Mouse (Mus musculus) neural tube, embryonic 11.5 days (tissue): ENCODE results near the gene Ptges3l. TPM values are rescaled to one million over a fixed set of nuclear protein-coding genes. Genes with fewer than 3 reads are reported as not detected.
A peak's percentile ranks its signal among the peaks of the same experiment; 100 is the strongest.
"Not testable (repeated sequence)": the region's sequence is repeated elsewhere in the genome, so short reads cannot be mapped to it uniquely, and the experiment has no call there.

ENCODE experiments used
- ATAC-seq: fragments of 200-750 bp; cut with Nextera tagmentation; 2 replicates; pipeline ENCODE4 v1.8.0; 2017; ENCODE audit warnings: moderate number of reproducible peaks, mild to moderate bottlenecking, moderate TSS enrichment, moderate library complexity; ENCODE audit not compliant: insufficient read depth, low FRiP score, low TSS enrichment
- DNase-seq: peaks from one replicate; pipeline ENCODE4 v3.0.0-alpha.2; 2015; ENCODE audit warnings: low spot score
- H3K27ac ChIP-seq: fragments of 300-500 bp; sonication (generic); 2 replicates; pipeline ENCODE4 v1.5.1; 2014; ENCODE audit warnings: low read depth, mild to moderate bottlenecking, low read length
- H3K27me3 ChIP-seq: fragments of 300-500 bp; sonication (generic); 2 replicates; pipeline ENCODE4 v1.6.1; 2014; ENCODE audit warnings: mild to moderate bottlenecking, low read length, mixed read lengths; ENCODE audit not compliant: control insufficient read depth, insufficient read depth
- H3K36me3 ChIP-seq: fragments of 300-500 bp; sonication (generic); 2 replicates; pipeline ENCODE4 v1.6.1; 2014; ENCODE audit warnings: mild to moderate bottlenecking, low read length, moderate library complexity, mixed read lengths; ENCODE audit not compliant: control insufficient read depth, insufficient read depth
- H3K4me1 ChIP-seq: fragments of 300-500 bp; sonication (generic); 2 replicates; pipeline ENCODE4 v1.6.1; 2014; ENCODE audit warnings: low read length, mixed read lengths; ENCODE audit not compliant: control insufficient read depth, insufficient read depth
- H3K4me2 ChIP-seq: fragments of 300-500 bp; sonication (generic); 2 replicates; pipeline ENCODE4 v1.6.1; 2014; ENCODE audit warnings: low read depth, mild to moderate bottlenecking, moderate library complexity
- H3K4me3 ChIP-seq: fragments of 300-500 bp; sonication (generic); 2 replicates; pipeline ENCODE4 v1.5.1; 2014; ENCODE audit warnings: low read depth, low read length
- H3K9ac ChIP-seq: fragments of 300-500 bp; sonication (generic); 2 replicates; pipeline ENCODE4 v1.6.1; 2014; ENCODE audit warnings: mild to moderate bottlenecking, low read length
- H3K9me3 ChIP-seq: fragments of 300-500 bp; sonication (generic); 2 replicates; pipeline ENCODE4 v1.6.1; 2016; ENCODE audit warnings: low read length; ENCODE audit not compliant: control insufficient read depth
- WGBS: fragments of 180-500 bp; shearing (Covaris S2); extraction: QIAGEN DNeasy Blood & Tissue Kit; methylation state at CpG from one replicate; pipeline ENCODE4 v1.1.7; 2014; 5-methylcytosine and 5-hydroxymethylcytosine counted together
- polyA plus RNA-seq: library from polyadenylated mRNA; unstranded; fragments of >200 nt; fragmentation: Nextera tagmentation; extraction: Ambion mirVana; gene quantifications from 2 replicates; pipeline ENCODE4 v1.2.1, GENCODE M21; 2014

Gene Ptges3l
- polyA plus RNA-seq = 6.9 and 7.1 TPM in 2 replicates

DNA sequence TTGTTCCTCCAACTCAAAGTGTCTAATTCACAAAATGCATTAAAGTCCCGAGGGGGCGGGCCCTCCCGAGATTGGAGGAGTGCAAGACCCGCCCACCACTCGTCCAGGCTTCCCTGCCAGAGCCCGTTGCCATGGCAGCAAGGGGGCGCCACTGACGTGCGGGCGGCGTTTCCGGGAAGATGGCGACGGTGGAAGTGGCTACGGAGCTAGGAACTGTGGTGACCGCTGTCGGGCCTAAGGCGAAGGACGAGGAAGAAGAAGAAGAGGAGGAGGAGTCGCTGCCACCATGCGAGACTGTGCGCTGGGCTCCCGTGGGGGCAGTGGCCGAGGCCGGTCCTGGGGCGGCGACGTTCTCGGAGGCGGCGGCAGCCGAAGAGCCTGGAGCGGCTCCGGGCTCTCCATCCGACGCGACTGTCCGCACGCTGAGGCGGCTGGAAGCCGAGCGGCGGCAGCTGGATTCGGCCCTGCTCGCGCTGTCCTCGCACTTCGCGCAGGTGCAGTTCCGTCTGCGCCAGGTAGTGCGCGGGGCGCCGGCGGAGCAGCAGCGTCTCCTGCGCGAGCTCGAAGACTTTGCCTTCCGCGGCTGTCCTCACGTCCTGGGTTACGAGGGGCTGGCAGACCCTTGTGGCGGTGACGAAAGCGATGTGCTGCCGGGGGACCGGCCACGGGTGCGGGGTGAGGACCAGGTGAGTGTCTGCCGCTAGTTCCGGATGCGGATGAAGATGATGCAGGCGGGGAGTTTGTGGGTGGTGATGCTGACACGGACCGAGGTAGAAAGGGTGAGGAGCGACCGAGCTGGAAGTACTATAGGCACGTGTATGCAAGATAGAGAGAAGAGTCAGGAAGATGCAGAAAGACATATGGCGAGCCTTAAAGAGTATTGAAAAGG is at the start of gene Ptges3l, which contains the start of gene Rundc1:
TSS of gene Ptges3l (minus strand) at position 409 of the 889 bp plus-strand sequence.
TSS of gene Rundc1 (plus strand) at position 161 of the 889 bp plus-strand sequence.
- peaks cover 8% of the 10 kb centered on the region for H3K4me1 ChIP-seq
- H3K27me3 ChIP-seq = no peaks in the 10 kb centered on the region
- peak within 1 kb of the TSS; percentile 81 for H3K9ac ChIP-seq
- ATAC-seq = peak; percentile 87
- H3K4me2 ChIP-seq = peak within 1 kb of the TSS; percentile 95
- H3K27ac ChIP-seq = peak within 1 kb of the TSS; percentile 62
- WGBS = under 1% methylated on average over 81 of the region's 81 CpGs
- peak within 1 kb of the TSS; percentile 95 for H3K4me3 ChIP-seq
- no peaks in the 10 kb centered on the region for H3K9me3 ChIP-seq
- DNase-seq = peak; percentile 98
- peaks cover under 1% of the 10 kb centered on the region for H3K36me3 ChIP-seq

DNA sequence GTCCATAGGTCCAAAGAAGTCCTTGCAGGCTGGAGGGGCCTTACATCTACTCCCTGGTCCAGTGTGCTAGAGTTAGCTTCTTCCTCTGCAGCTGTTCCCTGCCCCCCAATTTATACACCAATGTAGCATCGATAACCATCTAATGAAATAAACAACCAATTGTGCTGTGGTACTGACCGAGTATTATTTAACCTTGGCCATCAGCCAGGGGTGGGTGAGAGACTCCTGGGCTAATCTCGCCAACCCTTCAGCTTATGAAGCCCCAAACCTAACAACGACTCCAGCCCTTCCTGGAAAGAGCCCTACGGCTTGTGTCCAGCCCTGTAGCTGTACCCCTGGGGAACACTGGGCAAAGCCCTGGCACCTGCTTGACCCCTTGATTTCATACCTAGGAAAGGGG is 49.2 kb upstream of the Ptges3l start:
- no peak overlapping the region for H3K4me3 ChIP-seq
- no peak overlapping the region for H3K4me2 ChIP-seq
- DNase-seq (no peak), ATAC-seq (no peak)
- H3K9me3 ChIP-seq = no peaks in the 10 kb centered on the region
- no peak overlapping the region for H3K27ac ChIP-seq
- H3K4me1 ChIP-seq = peaks cover 16% of the 10 kb centered on the region
- 85% methylated on average over 5 of the region's 5 CpGs for WGBS
- H3K36me3 ChIP-seq = peaks cover 2% of the 10 kb centered on the region
- no peaks in the 10 kb centered on the region for H3K27me3 ChIP-seq
- no peak overlapping the region for H3K9ac ChIP-seq

DNA sequence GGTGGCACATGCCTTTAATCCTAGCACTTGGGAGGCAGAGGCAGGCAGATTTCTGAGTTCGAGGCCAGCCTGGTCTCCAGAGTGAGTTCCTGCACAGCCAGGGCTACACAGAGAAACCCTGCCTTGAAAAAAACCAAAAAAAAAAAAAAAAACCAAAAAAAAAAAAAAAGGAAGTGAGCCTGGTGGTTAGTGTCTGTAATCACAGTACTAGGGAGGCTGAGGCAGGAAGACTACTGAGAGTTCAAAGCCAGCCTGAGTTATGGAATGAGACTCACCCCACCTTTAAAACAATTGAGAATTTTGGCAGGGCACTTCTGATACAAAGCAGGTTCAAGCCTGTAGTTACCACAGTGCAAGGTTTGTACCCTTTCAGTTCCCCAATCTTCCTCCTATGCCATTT is 48.6 kb upstream of the Ptges3l start:
- not testable (repeated sequence) for ATAC-seq, H3K9me3 ChIP-seq, H3K4me3 ChIP-seq, DNase-seq, H3K4me2 ChIP-seq, H3K27ac ChIP-seq, H3K27me3 ChIP-seq, H3K36me3 ChIP-seq, H3K9ac ChIP-seq
- 100% methylated on average over 1 of the region's 1 CpGs for WGBS
- peaks cover 17% of the 10 kb centered on the region for H3K4me1 ChIP-seq

DNA sequence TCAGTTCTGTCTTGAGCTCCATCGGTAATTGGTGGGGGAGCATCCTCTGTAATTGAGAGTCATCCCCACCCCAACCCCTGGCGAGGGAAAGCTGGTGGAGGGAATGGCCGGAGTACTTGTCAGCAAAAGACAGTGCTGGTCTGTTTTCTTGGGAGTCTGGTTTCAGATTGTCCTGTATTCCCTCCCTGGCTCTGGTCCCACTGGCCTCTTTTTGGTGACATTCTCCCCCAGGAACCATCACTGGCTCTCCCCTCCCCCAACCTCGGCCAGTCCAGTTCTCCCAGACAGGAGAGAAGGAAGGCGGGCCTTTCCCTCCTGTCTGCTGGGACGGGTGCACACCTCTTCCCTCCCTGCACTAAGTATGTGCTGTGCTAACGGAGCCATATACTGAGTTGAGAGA is 47.2 kb upstream of the Ptges3l start:
- 54% methylated on average over 7 of the region's 7 CpGs for WGBS
- no peaks in the 10 kb centered on the region for H3K27me3 ChIP-seq
- DNase-seq (no peak), ATAC-seq (no peak)
- H3K36me3 ChIP-seq = peaks cover 2% of the 10 kb centered on the region
- no peaks in the 10 kb centered on the region for H3K9me3 ChIP-seq
- H3K9ac ChIP-seq = no peak overlapping the region
- H3K27ac ChIP-seq = no peak overlapping the region
- no peak overlapping the region for H3K4me2 ChIP-seq
- no peak overlapping the region for H3K4me3 ChIP-seq
- H3K4me1 ChIP-seq = peaks cover 15% of the 10 kb centered on the region

DNA sequence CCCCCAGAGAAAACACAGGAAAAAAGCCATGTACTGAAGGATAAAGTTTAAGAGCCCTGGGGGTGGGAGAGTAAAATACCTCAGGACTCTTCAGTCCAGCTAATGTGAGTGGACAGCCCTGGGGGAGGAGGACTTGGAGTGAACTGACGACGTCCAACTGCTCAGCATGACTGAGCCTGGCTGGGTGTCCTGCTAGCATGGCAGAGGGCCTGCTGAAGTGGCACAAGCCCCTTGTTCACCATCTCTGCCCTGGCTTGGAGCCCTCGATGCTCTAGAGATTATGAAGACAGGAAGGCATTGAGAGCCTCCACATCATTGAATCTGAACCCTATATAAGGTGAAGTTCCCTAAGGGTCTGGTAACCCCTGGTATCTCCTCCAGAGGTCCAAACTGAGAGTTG is 46.8 kb upstream of the Ptges3l start:
- Histone ChIP-seq H3K27ac (no peak overlapping the region), H3K9me3 (no peaks in the 10 kb centered on the region), H3K27me3 (no peaks in the 10 kb centered on the region), H3K4me1 (peaks cover 12% of the 10 kb centered on the region), H3K9ac (no peak overlapping the region), H3K4me3 (no peak overlapping the region), H3K36me3 (peaks cover 2% of the 10 kb centered on the region), H3K4me2 (no peak overlapping the region)
- WGBS = 66% methylated on average over 3 of the region's 3 CpGs
- DNase-seq = no peak
- no peak for ATAC-seq

DNA sequence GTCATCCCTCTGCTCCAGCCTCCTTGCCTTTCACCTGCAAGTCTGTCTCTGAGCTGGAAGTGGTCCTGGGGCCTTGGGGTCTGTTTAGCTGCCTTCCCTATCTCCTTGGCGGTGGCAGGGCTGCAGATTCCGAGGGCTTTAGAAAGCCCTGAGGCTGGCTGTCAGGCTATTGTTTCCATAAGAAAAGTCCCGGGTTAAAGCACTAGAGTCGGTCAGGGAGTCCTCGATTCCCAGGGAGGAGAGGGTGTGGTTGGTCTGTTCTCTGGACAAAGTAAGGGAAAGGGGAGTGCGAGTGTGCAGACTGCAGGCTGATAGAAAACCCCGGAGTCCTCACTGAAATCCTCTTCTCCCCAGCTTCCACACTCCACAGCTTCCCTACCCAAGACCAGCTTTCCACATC is 45.1 kb upstream of the Ptges3l start:
- peak overlapping the region; percentile 40 for H3K4me2 ChIP-seq
- peaks cover 2% of the 10 kb centered on the region for H3K36me3 ChIP-seq
- H3K9ac ChIP-seq = peak overlapping the region; percentile 26
- H3K27ac ChIP-seq = 0 out of 2 replicates have a peak overlapping the region, but pooled peaks have one; percentile 34
- H3K4me1 ChIP-seq = peaks cover 12% of the 10 kb centered on the region
- no peaks in the 10 kb centered on the region for H3K27me3 ChIP-seq
- WGBS = 33% methylated on average over 7 of the region's 7 CpGs
- H3K4me3 ChIP-seq = no peak overlapping the region
- ATAC-seq = no peak
- DNase-seq = no peak
- no peaks in the 10 kb centered on the region for H3K9me3 ChIP-seq

DNA sequence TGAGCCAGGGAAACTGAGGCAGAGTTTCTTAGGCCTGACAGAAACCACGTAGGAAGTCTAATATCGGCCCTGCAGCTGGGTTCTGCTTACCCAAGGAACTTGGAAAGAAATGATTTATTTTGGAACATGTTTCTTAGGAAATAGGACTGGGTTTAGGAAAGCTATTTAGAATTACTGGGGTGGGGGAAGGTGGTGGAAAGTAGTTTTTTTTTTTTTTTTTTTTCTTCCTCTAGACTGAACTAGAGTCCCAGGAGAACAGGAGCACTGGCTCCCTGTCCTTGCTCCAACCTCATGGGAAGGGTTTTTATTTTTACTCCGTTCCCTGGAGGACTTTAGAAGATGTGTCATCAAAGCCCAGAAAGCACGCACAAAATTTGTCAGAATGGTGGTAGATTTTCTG is 44.0 kb upstream of the Ptges3l start:
- peaks cover 2% of the 10 kb centered on the region for H3K36me3 ChIP-seq
- H3K4me2 ChIP-seq = peak overlapping the region; percentile 85
- ATAC-seq = no peak
- H3K27ac ChIP-seq = no peak overlapping the region
- DNase-seq = no peak
- H3K27me3 ChIP-seq = no peaks in the 10 kb centered on the region
- 78% methylated on average over 4 of the region's 4 CpGs for WGBS
- H3K4me1 ChIP-seq = peaks cover 17% of the 10 kb centered on the region
- H3K4me3 ChIP-seq = peak overlapping the region; percentile 80
- no peaks in the 10 kb centered on the region for H3K9me3 ChIP-seq
- H3K9ac ChIP-seq = no peak overlapping the region; the same call in 1 of the 2 replicates

DNA sequence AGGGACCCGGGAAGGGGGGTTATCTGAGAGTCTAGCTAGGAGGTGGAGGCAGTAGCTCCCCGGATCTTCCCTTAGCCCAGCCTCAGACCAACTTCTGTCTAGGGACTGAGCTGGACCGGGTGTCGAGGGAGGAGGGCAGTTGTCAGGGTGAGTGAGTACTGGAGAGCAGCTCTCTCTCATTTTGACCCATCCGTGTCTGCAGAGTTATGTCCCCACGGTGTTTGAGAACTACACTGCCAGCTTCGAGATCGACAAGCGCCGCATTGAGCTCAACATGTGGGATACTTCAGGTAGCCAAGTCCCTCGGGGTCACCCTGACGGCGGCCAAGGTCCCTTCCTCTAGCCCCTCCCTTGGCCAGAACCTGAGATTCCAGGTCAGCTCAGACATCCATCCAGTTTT is 43.6 kb upstream of the Ptges3l start:
- Histone ChIP-seq H3K9ac (peak overlapping the region; percentile 86), H3K36me3 (peaks cover 2% of the 10 kb centered on the region), H3K27me3 (no peaks in the 10 kb centered on the region), H3K4me3 (peak overlapping the region; percentile 80), H3K4me2 (peak overlapping the region; percentile 85), H3K9me3 (no peaks in the 10 kb centered on the region), H3K4me1 (peaks cover 21% of the 10 kb centered on the region), H3K27ac (no peak overlapping the region)
- WGBS = 6% methylated on average over 13 of the region's 13 CpGs
- peak; percentile 3; the same call in 1 of the 2 replicates for ATAC-seq
- DNase-seq = peak; percentile 30
